8 mouse cellular contexts compared by ENCODE assay signal in the genomic region with DNA sequence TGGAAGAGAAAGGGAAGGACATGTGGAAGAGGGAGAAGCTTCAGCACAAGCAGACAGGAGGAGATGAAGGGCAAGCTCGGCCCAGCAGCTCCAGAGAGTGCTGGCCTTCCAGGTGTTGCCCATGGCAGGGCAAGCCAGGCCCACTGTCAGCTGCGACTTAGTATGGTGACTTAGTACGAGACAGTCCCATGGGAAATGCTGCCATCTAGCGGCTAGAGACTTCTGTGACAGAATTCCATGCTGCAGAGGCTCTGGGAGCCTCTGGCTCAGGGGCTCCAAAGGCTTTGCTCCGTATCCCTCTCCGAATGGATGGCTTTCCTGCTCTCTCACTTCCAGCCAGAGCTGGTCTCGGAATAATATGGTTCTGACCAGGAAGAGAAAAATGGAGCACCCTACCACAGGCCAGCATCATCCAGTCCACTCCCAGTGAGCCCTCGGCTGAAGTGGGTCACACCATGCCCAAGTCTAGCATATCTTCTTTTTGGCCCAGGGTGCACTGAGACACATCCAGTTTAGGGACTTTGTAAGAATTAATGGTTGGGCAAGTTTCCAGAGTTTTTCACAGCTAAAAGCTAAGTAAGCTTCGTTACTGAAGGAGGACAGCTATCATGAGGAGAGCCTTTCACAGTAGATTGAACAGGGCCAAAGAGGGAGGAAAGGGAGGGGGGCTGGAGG. TPM values are rescaled to one million over a fixed set of nuclear protein-coding genes. Genes with fewer than 3 reads are reported as not detected.
DNase-seq lines count a peak whose midpoint lies in the region; ATAC-seq lines count a peak whose summit lies in the region.

No protein-coding gene starts in this region.

- no peak overlapping the region for H3K9ac ChIP-seq in embryonic facial prominence, embryonic 14.5 days (ENCODE audit: low read depth, low read length)
- no peak overlapping the region for H3K9ac ChIP-seq in kidney, embryonic 15.5 days
- H3K9ac ChIP-seq in stomach, embryonic 14.5 days (replicated peaks; ENCODE audit: low read depth, low read length), result no peak overlapping the region

- peak; percentile 75 for DNase-seq in A20 (ENCODE audit: low read depth, low spot score)
- DNase-seq in adrenal gland, postnatal 4 days (ENCODE audit: low spot score in 2 of 2), result peak; percentile 28 to 52
- DNase-seq in embryonic facial prominence, embryonic 14.5 days (ENCODE audit: low spot score), result peak; percentile 94
- peak; percentile 91 for DNase-seq in heart, embryonic 10.5 days (ENCODE audit: low spot score)
- DNase-seq in liver, result peak; percentile 79
- peak; percentile 28 to 56 for DNase-seq in natural killer cell, adult 2 months (ENCODE audit: low spot score in 2 of 2)

- no peak overlapping the region for H3K4me2 ChIP-seq in embryonic facial prominence, embryonic 14.5 days (ENCODE audit: low read depth, low read length)
- H3K4me2 ChIP-seq in kidney, embryonic 15.5 days, result no peak overlapping the region
- H3K4me2 ChIP-seq in stomach, embryonic 14.5 days (replicated peaks; ENCODE audit: low read depth, low read length), result no peak overlapping the region

- ATAC-seq in embryonic facial prominence, embryonic 14.5 days (ENCODE audit: low read depth), result peak; percentile 81
- peak; percentile 62; the same call in 1 of the 2 replicates for ATAC-seq in kidney, embryonic 15.5 days (replicated peaks; ENCODE audit: low FRiP score)
- ATAC-seq in stomach, embryonic 14.5 days (ENCODE audit: insufficient number of reproducible peaks, insufficient read depth, low FRiP score, low read depth), result peak; percentile 68

- peaks cover 49% of the 10 kb centered on the region for H3K36me3 ChIP-seq in embryonic facial prominence, embryonic 14.5 days (ENCODE audit: control insufficient read depth, insufficient read depth, low read length)
- H3K36me3 ChIP-seq in heart, embryonic 10.5 days, result peaks cover 72% of the 10 kb centered on the region
- H3K36me3 ChIP-seq in kidney, embryonic 15.5 days, result peaks cover 76% of the 10 kb centered on the region
- H3K36me3 ChIP-seq in stomach, embryonic 14.5 days (ENCODE audit: control insufficient read depth, insufficient read depth, low read length), result peaks cover 39% of the 10 kb centered on the region

- H3K27ac ChIP-seq in embryonic facial prominence, embryonic 14.5 days (replicated peaks; ENCODE audit: low read depth, low read length), result no peak overlapping the region
- H3K27ac ChIP-seq in heart, embryonic 10.5 days, result no peak overlapping the region
- no peak overlapping the region for H3K27ac ChIP-seq in kidney, embryonic 15.5 days
- H3K27ac ChIP-seq in stomach, embryonic 14.5 days (ENCODE audit: low read length), result no peak overlapping the region

- WGBS in embryonic facial prominence, embryonic 14.5 days, result 45% methylated on average over 7 of the region's 9 CpGs
- 40% methylated on average over 9 of the region's 9 CpGs for WGBS in heart, embryonic 10.5 days
- WGBS in kidney, embryonic 15.5 days, result 33% methylated on average over 9 of the region's 9 CpGs
- WGBS in stomach, embryonic 14.5 days, result 27% methylated on average over 9 of the region's 9 CpGs

- H3K27me3 ChIP-seq in embryonic facial prominence, embryonic 14.5 days (replicated peaks; ENCODE audit: control insufficient read depth, insufficient read depth, low read length), result no peaks in the 10 kb centered on the region
- H3K27me3 ChIP-seq in heart, embryonic 10.5 days (ENCODE audit: insufficient read depth, poor library complexity, severe bottlenecking), result no peaks in the 10 kb centered on the region
- H3K27me3 ChIP-seq in kidney, embryonic 15.5 days, result no peaks in the 10 kb centered on the region
- no peaks in the 10 kb centered on the region for H3K27me3 ChIP-seq in stomach, embryonic 14.5 days (ENCODE audit: control insufficient read depth, insufficient read depth, low read length)

- H3K4me3 ChIP-seq in embryonic facial prominence, embryonic 14.5 days (ENCODE audit: low read depth, low read length), result no peak overlapping the region
- no peak overlapping the region for H3K4me3 ChIP-seq in heart, embryonic 10.5 days
- no peak overlapping the region for H3K4me3 ChIP-seq in kidney, embryonic 15.5 days (replicated peaks)
- no peak overlapping the region for H3K4me3 ChIP-seq in stomach, embryonic 14.5 days (ENCODE audit: low read depth, low read length)

- no peaks in the 10 kb centered on the region for H3K4me1 ChIP-seq in embryonic facial prominence, embryonic 14.5 days (ENCODE audit: control insufficient read depth, insufficient read depth, low read length)
- peaks cover 14% of the 10 kb centered on the region for H3K4me1 ChIP-seq in heart, embryonic 10.5 days
- H3K4me1 ChIP-seq in kidney, embryonic 15.5 days, result no peaks in the 10 kb centered on the region
- H3K4me1 ChIP-seq in stomach, embryonic 14.5 days (ENCODE audit: control insufficient read depth, insufficient read depth, low read length), result peaks cover 6% of the 10 kb centered on the region; the same call in 1 of the 2 replicates

- no peaks in the 10 kb centered on the region for H3K9me3 ChIP-seq in embryonic facial prominence, embryonic 14.5 days (ENCODE audit: control insufficient read depth, low read length)
- H3K9me3 ChIP-seq in heart, embryonic 10.5 days, result no peaks in the 10 kb centered on the region
- no peaks in the 10 kb centered on the region for H3K9me3 ChIP-seq in kidney, embryonic 15.5 days (replicated peaks)
- H3K9me3 ChIP-seq in stomach, embryonic 14.5 days (ENCODE audit: control insufficient read depth, low read depth, low read length), result no peaks in the 10 kb centered on the region

RNA-seq across cellular contexts. Expression of a gene that starts 32.6 kb away (rescaled TPM):
- total RNA-seq in adrenal gland, postnatal 4 days (2021), result 1 to 10 TPM; 6.0 to 7.0 TPM
- polyA plus RNA-seq in embryonic facial prominence, embryonic 14.5 days (2014; fragmentation: Nextera tagmentation; extraction: Ambion mirVana), result 2.7 and 3.3 TPM in 2 replicates
- 0.50 and 1.5 TPM in 2 replicates for polyA plus RNA-seq in heart, embryonic 10.5 days (2016; fragmentation: Nextera tagmentation; extraction: Ambion mirVana)
- polyA plus RNA-seq in kidney, embryonic 15.5 days (2015; fragmentation: Nextera tagmentation; extraction: Ambion mirVana), result 1.1 TPM in 2 replicates
- 1.8 and 1.9 TPM in 2 replicates for polyA plus RNA-seq in stomach, embryonic 14.5 days (2014; fragmentation: Nextera tagmentation; extraction: Ambion mirVana)

RNA-seq across cellular contexts. Expression of a gene that starts 58.5 kb away (rescaled TPM):
- total RNA-seq in adrenal gland, postnatal 4 days (2021), result 1 to 10 TPM; 1.2 to 1.9 TPM
- polyA plus RNA-seq in embryonic facial prominence, embryonic 14.5 days (2014; fragmentation: Nextera tagmentation; extraction: Ambion mirVana), result 1.1 and 1.2 TPM in 2 replicates
- 0.10 TPM in 1 of 2 replicates, not detected in the other for polyA plus RNA-seq in heart, embryonic 10.5 days (2016; fragmentation: Nextera tagmentation; extraction: Ambion mirVana)
- 0.25 and 0.55 TPM in 2 replicates for polyA plus RNA-seq in kidney, embryonic 15.5 days (2015; fragmentation: Nextera tagmentation; extraction: Ambion mirVana)
- 0.30 and 0.57 TPM in 2 replicates for polyA plus RNA-seq in stomach, embryonic 14.5 days (2014; fragmentation: Nextera tagmentation; extraction: Ambion mirVana)

Comparison
In these comparisons a context has a peak if more than half of its experiments do, and no peak if none do; other contexts are left out.
1. DNase-seq: peak in every context shown above with its lines; median percentile 94 in embryonic facial prominence, embryonic 14.5 days; 91 in heart, embryonic 10.5 days; 79 in liver; 75 in A20; 42 in natural killer cell, adult 2 months; 40 in adrenal gland, postnatal 4 days.